ENCODE assay signal across 14 mouse cellular contexts in genomic region chr4:57862269-57862986, GRCm38 (mm10). TPM values are rescaled to one million over a fixed set of nuclear protein-coding genes. Genes with fewer than 3 reads are reported as not detected.
DNase-seq lines count a peak whose midpoint lies in the region; ATAC-seq and TF ChIP-seq lines count a peak whose summit lies in the region.
"Had no signal": no experiment of that assay in that cellular context is flagged by ENCODE, and none has a peak within 500 bp of the region (broad histone marks: within the 10 kb centered on the region; RNA-seq: fewer than 3 reads in every experiment).

No protein-coding gene starts in this region.

- TF ChIP-seq CTCF in intestine, postnatal 0 days (IDR thresholded peaks at IDR 0.05; ENCODE audit: low read depth) = no peak

- 0 out of 2 replicates have a peak, but pooled peaks have one; percentile 53 for ATAC-seq in intestine, embryonic 14.5 days (replicated peaks; ENCODE audit: low FRiP score, low TSS enrichment, low read depth)
- no peak for ATAC-seq in intestine, postnatal 0 days
- ATAC-seq in limb, embryonic 15.5 days (ENCODE audit: insufficient number of reproducible peaks, low FRiP score, low TSS enrichment, low read depth) = no peak
- ATAC-seq in neural tube, embryonic 15.5 days (ENCODE audit: low FRiP score) = no peak
- ATAC-seq: forebrain, postnatal 0 days had no signal

- H3K4me1 ChIP-seq in intestine, embryonic 14.5 days (replicated peaks; ENCODE audit: control insufficient read depth, insufficient read depth, low read length) = peaks cover 18% of the 10 kb centered on the region
- H3K4me1 ChIP-seq in intestine, postnatal 0 days (replicated peaks; ENCODE audit: control insufficient read depth, insufficient read depth, low read length) = no peaks in the 10 kb centered on the region
- peaks cover 25% of the 10 kb centered on the region for H3K4me1 ChIP-seq in limb, embryonic 15.5 days
- peaks cover 18% of the 10 kb centered on the region for H3K4me1 ChIP-seq in neural tube, embryonic 15.5 days

- 67% methylated on average over 9 of the region's 9 CpGs for WGBS in intestine, embryonic 14.5 days
- whole genome bisulfite sequencing in intestine, postnatal 0 days = 65% methylated on average over 9 of the region's 9 CpGs
- 50% methylated on average over 9 of the region's 9 CpGs for WGBS in limb, embryonic 15.5 days
- 55% methylated on average over 9 of the region's 9 CpGs for WGBS in neural tube, embryonic 15.5 days

- no peaks in the 10 kb centered on the region for H3K27me3 ChIP-seq in intestine, embryonic 14.5 days (replicated peaks; ENCODE audit: control insufficient read depth, insufficient read depth, low read length)
- no peaks in the 10 kb centered on the region for H3K27me3 ChIP-seq in intestine, postnatal 0 days (replicated peaks; ENCODE audit: control insufficient read depth, insufficient read depth, low read length)
- no peaks in the 10 kb centered on the region for H3K27me3 ChIP-seq in limb, embryonic 15.5 days
- no peaks in the 10 kb centered on the region for H3K27me3 ChIP-seq in neural tube, embryonic 15.5 days (replicated peaks)
- H3K27me3 ChIP-seq: midbrain, embryonic 12.5 days had no signal

- H3K4me2 ChIP-seq in intestine, embryonic 14.5 days (ENCODE audit: low read length) = no peak overlapping the region
- H3K4me2 ChIP-seq in intestine, postnatal 0 days (replicated peaks; ENCODE audit: low read depth) = no peak overlapping the region
- H3K4me2 ChIP-seq in limb, embryonic 15.5 days = no peak overlapping the region
- H3K4me2 ChIP-seq in neural tube, embryonic 15.5 days = no peak overlapping the region
- H3K4me2 ChIP-seq: midbrain, embryonic 12.5 days had no signal

- H3K36me3 ChIP-seq in intestine, embryonic 14.5 days (ENCODE audit: control insufficient read depth, insufficient read depth, low read length) = peaks cover 14% of the 10 kb centered on the region
- peaks cover 7% of the 10 kb centered on the region; the same call in 1 of the 2 replicates for H3K36me3 ChIP-seq in intestine, postnatal 0 days (ENCODE audit: control insufficient read depth, insufficient read depth)
- H3K36me3 ChIP-seq in limb, embryonic 15.5 days = peaks cover 10% of the 10 kb centered on the region
- H3K36me3 ChIP-seq in neural tube, embryonic 15.5 days = peaks cover 3% of the 10 kb centered on the region

- no peak overlapping the region for H3K9ac ChIP-seq in intestine, embryonic 14.5 days (ENCODE audit: low read length)
- no peak overlapping the region for H3K9ac ChIP-seq in intestine, postnatal 0 days (ENCODE audit: low read depth, low read length)
- H3K9ac ChIP-seq in limb, embryonic 15.5 days = no peak overlapping the region
- no peak overlapping the region for H3K9ac ChIP-seq in neural tube, embryonic 15.5 days (replicated peaks)
- H3K9ac ChIP-seq: forebrain, postnatal 0 days; midbrain, embryonic 12.5 days had no signal

- H3K4me3 ChIP-seq in intestine, embryonic 14.5 days (ENCODE audit: low read depth, low read length) = no peak overlapping the region
- H3K4me3 ChIP-seq in intestine, postnatal 0 days (ENCODE audit: low read depth, low read length) = no peak overlapping the region
- H3K4me3 ChIP-seq in limb, embryonic 15.5 days = no peak overlapping the region
- no peak overlapping the region for H3K4me3 ChIP-seq in neural tube, embryonic 15.5 days (replicated peaks)
- H3K4me3 ChIP-seq: midbrain, embryonic 12.5 days had no signal

- H3K9me3 ChIP-seq in intestine, embryonic 14.5 days (ENCODE audit: control insufficient read depth, low read length) = no peaks in the 10 kb centered on the region
- H3K9me3 ChIP-seq in intestine, postnatal 0 days (ENCODE audit: control insufficient read depth) = no peaks in the 10 kb centered on the region
- H3K9me3 ChIP-seq in limb, embryonic 15.5 days = no peaks in the 10 kb centered on the region
- no peaks in the 10 kb centered on the region for H3K9me3 ChIP-seq in neural tube, embryonic 15.5 days (replicated peaks)
- H3K9me3 ChIP-seq: midbrain, embryonic 12.5 days had no signal

- peak; percentile 49 for DNase-seq in intestine, embryonic 14.5 days (ENCODE audit: low spot score)
- peak; percentile 3 for DNase-seq in urinary bladder, adult 2 months (ENCODE audit: low spot score)
- DNase-seq in urinary bladder, postnatal 10 days (ENCODE audit: low spot score) = no peak
- no peak for DNase-seq in right cerebral cortex, postnatal 25 days
- DNase-seq: adrenal gland, postnatal 25 days; forebrain, postnatal 0 days; gastrocnemius, postnatal 36 days; lung, postnatal 14 days; retina, postnatal 1 day; thymus, postnatal 4 days had no signal

- peak overlapping the region; percentile 27; the same call in 1 of the 2 replicates for H3K27ac ChIP-seq in intestine, embryonic 14.5 days (ENCODE audit: low read depth)
- H3K27ac ChIP-seq in intestine, postnatal 0 days (ENCODE audit: low read depth, low read length) = no peak overlapping the region
- peak overlapping the region; percentile 17 for H3K27ac ChIP-seq in limb, embryonic 15.5 days
- H3K27ac ChIP-seq in neural tube, embryonic 15.5 days (replicated peaks) = no peak overlapping the region
- H3K27ac ChIP-seq: midbrain, embryonic 12.5 days had no signal

RNA-seq across cellular contexts. Expression of gene D630039A03Rik, which starts 53.7 kb away (rescaled TPM):
- 5.7 and 6.1 TPM in 2 replicates for polyA plus RNA-seq in intestine, embryonic 14.5 days (2014; fragmentation: Nextera tagmentation; extraction: Ambion mirVana)
- polyA plus RNA-seq in intestine, postnatal 0 days (2015; fragmentation: Nextera tagmentation; extraction: Ambion mirVana) = 6.6 and 7.0 TPM in 2 replicates
- 3.9 and 4.3 TPM in 2 replicates for polyA plus RNA-seq in urinary bladder, adult 2 months (2012; rRNA removed)
- polyA plus RNA-seq in limb, embryonic 15.5 days (2015; fragmentation: Nextera tagmentation; extraction: Ambion mirVana) = 0.12 and 0.14 TPM in 2 replicates
- 0.36 and 0.74 TPM in 2 replicates for polyA plus RNA-seq in neural tube, embryonic 15.5 days (2015; fragmentation: Nextera tagmentation; extraction: Ambion mirVana)
- polyA plus RNA-seq: forebrain, postnatal 0 days had no signal

Comparison
In these comparisons a context has a peak if more than half of its experiments do, and no peak if none do; other contexts are left out.
1. DNase-seq: peak in intestine, embryonic 14.5 days (single experiment) and urinary bladder, adult 2 months (single experiment); none in urinary bladder, postnatal 10 days (single experiment) and right cerebral cortex, postnatal 25 days (single experiment).
2. H3K27ac ChIP-seq: peak in intestine, embryonic 14.5 days (single experiment) and limb, embryonic 15.5 days (single experiment); none in intestine, postnatal 0 days (single experiment) and neural tube, embryonic 15.5 days (single experiment).